Mouse (Mus musculus): ENCODE measurements around the gene Ppp6r2.

DNA sequence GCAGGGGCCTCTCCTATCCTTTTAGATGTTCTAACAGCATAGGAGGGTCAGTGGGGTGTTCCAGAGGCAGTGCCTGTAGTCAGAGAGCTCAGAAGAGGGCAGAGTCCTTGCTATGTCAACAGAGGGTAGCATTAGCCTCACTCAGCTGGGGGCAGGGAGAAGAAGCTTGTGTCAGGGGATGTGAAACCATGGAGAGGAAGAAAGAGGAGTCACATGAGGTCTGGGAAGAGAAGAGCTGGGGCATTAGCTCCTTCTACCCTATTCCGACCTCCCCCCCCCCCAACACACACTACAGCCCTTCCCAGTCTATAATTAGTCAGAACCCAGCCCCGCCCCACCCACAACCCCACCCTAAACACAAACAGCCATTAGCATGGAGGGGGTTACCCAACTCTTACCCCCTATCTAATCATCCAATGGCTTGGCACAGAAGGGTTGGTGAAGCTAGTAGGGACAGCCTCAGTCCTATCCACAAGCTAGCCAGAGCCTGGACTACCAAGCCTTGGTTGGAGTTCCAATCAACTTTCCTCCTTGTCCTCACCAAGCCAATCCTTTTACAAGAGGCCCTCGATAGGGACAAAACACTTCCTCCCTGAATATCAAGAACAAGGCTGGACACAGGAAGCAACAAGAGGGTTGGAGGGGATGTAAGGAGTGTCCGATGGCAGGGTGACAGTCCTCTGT lies 33.6 kb upstream of the Ppp6r2 start:
- TF ChIP-seq CTCF (IDR thresholded peaks at IDR 0.05; ENCODE audit: low read depth, low read length) = no peak
- TF ChIP-seq POLR2AphosphoS5 (IDR thresholded peaks at IDR 0.05; ENCODE audit: insufficient replicate concordance, low read depth, low read length) = no peak
